Mouse (Mus musculus): ENCODE measurements around the gene Kazn.

DNA sequence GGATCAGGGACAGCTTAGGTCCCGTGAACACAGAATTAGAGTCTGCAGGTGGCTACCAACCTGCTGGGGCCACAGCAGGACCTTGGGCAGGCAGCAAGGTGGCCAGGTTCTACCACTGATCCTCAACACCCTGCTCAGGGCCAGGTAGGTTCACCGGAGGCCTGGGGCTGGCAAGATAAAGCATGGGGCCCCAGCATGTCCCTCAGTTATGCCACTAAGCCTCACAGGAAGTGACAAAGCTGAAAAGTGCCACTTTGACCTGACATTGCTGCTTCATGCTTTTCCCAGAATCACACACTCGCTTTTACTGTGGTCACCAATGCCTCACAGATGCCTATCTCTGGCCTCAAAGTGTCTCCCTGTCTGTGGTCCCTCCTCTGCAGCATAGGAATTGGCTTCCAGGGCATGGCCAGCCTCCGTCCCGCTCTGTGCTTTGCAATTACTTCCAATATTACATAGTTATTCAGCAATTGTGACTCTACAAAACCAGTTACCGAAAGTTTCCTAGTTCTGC, 111.9 kb downstream of the Kazn start:
- TF ChIP-seq CTCF (conservative IDR thresholded peaks at IDR 0.05; ENCODE audit: low read length) (no peak), NANOG (IDR thresholded peaks at IDR 0.05; ENCODE audit: borderline replicate concordance, low read length) (no peak)

Measured in E14TG2a.4 (cell line).